Mouse (Mus musculus) ovary, adult 18-20 months (tissue): Measurements from ENCODE around the gene Gabrr1.

ENCODE experiments used
- DNase-seq: peaks from one replicate; pipeline ENCODE4 v3.0.0; 2022; ENCODE audit warnings: low spot score, mixed read lengths

Gabrr1 gene

GRCm38 (mm10) chr4:33208881-33209841, 76.8 kb downstream of the Gabrr1 start, which contains the start of gene Srsf12:
Gene Srsf12, plus strand, starts transcription at chr4:33208991.
- DNase-seq: no peak
